Mouse (Mus musculus): ENCODE results near the gene Abhd2. TPM values are rescaled to one million over a fixed set of nuclear protein-coding genes. Genes with fewer than 3 reads are reported as not detected.

The Abhd2 gene
- polyA plus RNA-seq, 1 experiment = 37.4 TPM

GRCm38 (mm10) chr7:79315149-79315548 lies 42.1 kb downstream of the Abhd2 start:
- no peak overlapping the region for H3K27ac ChIP-seq (ENCODE audit: insufficient read depth, low read length)
- no peak overlapping the region for H3K4me3 ChIP-seq (ENCODE audit: low read depth, low read length)
- H3K9ac ChIP-seq (ENCODE audit: low read depth, poor library complexity, severe bottlenecking) = no peak overlapping the region
- TF ChIP-seq POLR2A (IDR thresholded peaks at IDR 0.05; ENCODE audit: insufficient read depth, low read length) = no peak
- H3K27me3 ChIP-seq (ENCODE audit: control insufficient read depth, insufficient read depth, low read length, poor library complexity, severe bottlenecking) = no peaks in the 10 kb centered on the region
- H3K4me1 ChIP-seq (ENCODE audit: control insufficient read depth, insufficient read depth, low read length) = peaks cover 12% of the 10 kb centered on the region
- no peaks in the 10 kb centered on the region for H3K36me3 ChIP-seq (ENCODE audit: control insufficient read depth, insufficient read depth, low read length, poor library complexity, severe bottlenecking)
- H3K9me3 ChIP-seq (replicated peaks; ENCODE audit: control insufficient read depth, insufficient read depth, low read length, poor library complexity, severe bottlenecking) = no peaks in the 10 kb centered on the region

DNA sequence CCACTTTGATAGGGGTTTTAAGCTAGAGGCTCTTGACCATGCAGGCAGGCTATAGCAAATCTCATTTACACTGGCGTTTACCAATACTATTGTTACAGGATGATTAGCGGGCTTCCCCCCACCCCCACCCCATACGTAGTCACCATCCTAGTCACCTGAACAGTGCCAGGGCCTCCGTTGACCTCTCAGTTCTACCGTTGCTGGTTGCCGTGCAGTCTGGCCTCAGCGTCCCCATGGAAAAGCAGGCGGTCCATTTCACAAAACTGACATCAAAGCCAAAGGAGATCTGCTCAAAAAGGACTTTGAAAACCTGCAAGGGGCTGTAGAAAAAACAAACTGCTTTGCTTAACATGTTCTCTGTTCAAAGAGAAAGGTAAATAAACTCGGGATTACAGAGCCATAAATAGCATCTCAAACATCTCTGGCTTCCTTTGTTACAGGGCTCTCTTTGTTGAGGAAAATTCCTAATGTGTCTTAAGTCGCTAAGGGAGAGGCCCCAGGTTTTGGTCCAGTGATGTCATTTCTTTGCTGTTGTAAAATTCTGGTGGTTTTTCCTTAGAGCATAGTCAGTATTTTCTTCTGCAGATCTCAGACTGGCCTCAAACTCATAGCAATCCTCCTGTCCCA lies 43.2 kb downstream of the Abhd2 start:
- H3K4me1 ChIP-seq (ENCODE audit: control insufficient read depth, insufficient read depth, low read length) = peaks cover 12% of the 10 kb centered on the region

GRCm38 (mm10) chr7:79317576-79317975 lies 44.6 kb downstream of the Abhd2 start:
- H3K27me3 ChIP-seq (ENCODE audit: control insufficient read depth, insufficient read depth, low read length, poor library complexity, severe bottlenecking) = no peaks in the 10 kb centered on the region
- H3K4me1 ChIP-seq (ENCODE audit: control insufficient read depth, insufficient read depth, low read length) = peaks cover 10% of the 10 kb centered on the region
- H3K4me3 ChIP-seq (ENCODE audit: low read depth, low read length) = no peak overlapping the region
- H3K9me3 ChIP-seq (replicated peaks; ENCODE audit: control insufficient read depth, insufficient read depth, low read length, poor library complexity, severe bottlenecking) = no peaks in the 10 kb centered on the region
- TF ChIP-seq POLR2A (IDR thresholded peaks at IDR 0.05; ENCODE audit: insufficient read depth, low read length) (no peak), CTCF (IDR thresholded peaks at IDR 0.05; ENCODE audit: low read depth, low read length) (no peak)
- H3K36me3 ChIP-seq (ENCODE audit: control insufficient read depth, insufficient read depth, low read length, poor library complexity, severe bottlenecking) = no peaks in the 10 kb centered on the region
- H3K9ac ChIP-seq (ENCODE audit: low read depth, poor library complexity, severe bottlenecking) = no peak overlapping the region
- H3K27ac ChIP-seq (ENCODE audit: insufficient read depth, low read length) = no peak overlapping the region

More for the DNA sequence above, 43.2 kb downstream of the Abhd2 start:
- Histone ChIP-seq H3K36me3 (ENCODE audit: control insufficient read depth, insufficient read depth, low read length, poor library complexity, severe bottlenecking) (no peaks in the 10 kb centered on the region), H3K4me3 (ENCODE audit: low read depth, low read length) (no peak overlapping the region), H3K27me3 (ENCODE audit: control insufficient read depth, insufficient read depth, low read length, poor library complexity, severe bottlenecking) (no peaks in the 10 kb centered on the region), H3K9ac (ENCODE audit: low read depth, poor library complexity, severe bottlenecking) (no peak overlapping the region), H3K27ac (ENCODE audit: insufficient read depth, low read length) (no peak overlapping the region), H3K9me3 (replicated peaks; ENCODE audit: control insufficient read depth, insufficient read depth, low read length, poor library complexity, severe bottlenecking) (no peaks in the 10 kb centered on the region)
- no peak for TF ChIP-seq EP300 (IDR thresholded peaks at IDR 0.05; ENCODE audit: insufficient read depth, low read depth, low read length)
- TF ChIP-seq CTCF (IDR thresholded peaks at IDR 0.05; ENCODE audit: low read depth, low read length) = no peak
- TF ChIP-seq POLR2A (IDR thresholded peaks at IDR 0.05; ENCODE audit: insufficient read depth, low read length) = no peak

- H3K4me3 ChIP-seq (ENCODE audit: low read depth, low read length) = no peak overlapping the region
- no peak overlapping the region for H3K27ac ChIP-seq (ENCODE audit: insufficient read depth, low read length)
- H3K4me1 ChIP-seq (ENCODE audit: control insufficient read depth, insufficient read depth, low read length) = peaks cover 10% of the 10 kb centered on the region
- no peaks in the 10 kb centered on the region for H3K9me3 ChIP-seq (replicated peaks; ENCODE audit: control insufficient read depth, insufficient read depth, low read length, poor library complexity, severe bottlenecking)
- H3K27me3 ChIP-seq (ENCODE audit: control insufficient read depth, insufficient read depth, low read length, poor library complexity, severe bottlenecking) = no peaks in the 10 kb centered on the region
- TF ChIP-seq CTCF (IDR thresholded peaks at IDR 0.05; ENCODE audit: low read depth, low read length) = no peak
- no peak for TF ChIP-seq POLR2A (IDR thresholded peaks at IDR 0.05; ENCODE audit: insufficient read depth, low read length)
- no peak for TF ChIP-seq EP300 (IDR thresholded peaks at IDR 0.05; ENCODE audit: insufficient read depth, low read depth, low read length)
- H3K9ac ChIP-seq (ENCODE audit: low read depth, poor library complexity, severe bottlenecking) = no peak overlapping the region
- no peaks in the 10 kb centered on the region for H3K36me3 ChIP-seq (ENCODE audit: control insufficient read depth, insufficient read depth, low read length, poor library complexity, severe bottlenecking)
Observed at GRCm38 (mm10) chr7:79318110-79318801, 45.3 kb downstream of the Abhd2 start.

GRCm38 (mm10) chr7:79323855-79324254 lies 50.9 kb downstream of the Abhd2 start:
- Histone ChIP-seq H3K9me3 (replicated peaks; ENCODE audit: control insufficient read depth, insufficient read depth, low read length, poor library complexity, severe bottlenecking) (no peaks in the 10 kb centered on the region), H3K4me1 (ENCODE audit: control insufficient read depth, insufficient read depth, low read length) (no peaks in the 10 kb centered on the region), H3K9ac (ENCODE audit: low read depth, poor library complexity, severe bottlenecking) (no peak overlapping the region), H3K27ac (ENCODE audit: insufficient read depth, low read length) (no peak overlapping the region), H3K4me3 (ENCODE audit: low read depth, low read length) (no peak overlapping the region), H3K36me3 (ENCODE audit: control insufficient read depth, insufficient read depth, low read length, poor library complexity, severe bottlenecking) (peaks cover 11% of the 10 kb centered on the region; the same call in 1 of the 2 replicates), H3K27me3 (ENCODE audit: control insufficient read depth, insufficient read depth, low read length, poor library complexity, severe bottlenecking) (no peaks in the 10 kb centered on the region)
- TF ChIP-seq CTCF (IDR thresholded peaks at IDR 0.05; ENCODE audit: low read depth, low read length) = no peak
- no peak for TF ChIP-seq EP300 (IDR thresholded peaks at IDR 0.05; ENCODE audit: insufficient read depth, low read depth, low read length)
- TF ChIP-seq POLR2A (IDR thresholded peaks at IDR 0.05; ENCODE audit: insufficient read depth, low read length) = no peak

DNA sequence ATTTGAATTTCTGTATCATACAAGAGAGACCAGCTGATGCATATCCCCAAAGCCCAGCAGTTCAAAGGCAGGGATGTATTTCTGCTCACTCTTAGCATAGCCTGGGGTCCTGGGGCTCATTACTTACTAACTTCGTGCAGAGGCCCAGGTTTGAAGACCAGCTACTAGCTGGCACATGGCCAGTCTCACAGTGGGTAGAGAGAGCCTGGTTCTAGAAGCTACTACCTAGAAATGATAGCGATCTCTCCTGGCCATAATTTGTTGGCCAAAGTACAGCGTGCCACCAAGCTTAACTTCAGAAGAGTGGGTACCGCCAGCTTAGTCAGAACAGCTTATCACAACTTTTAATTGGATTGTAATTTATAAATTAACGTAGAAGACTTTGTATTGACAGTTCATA lies 55.8 kb downstream of the Abhd2 start:
- H3K9me3 ChIP-seq (replicated peaks; ENCODE audit: control insufficient read depth, insufficient read depth, low read length, poor library complexity, severe bottlenecking) = no peaks in the 10 kb centered on the region
- TF ChIP-seq CTCF (IDR thresholded peaks at IDR 0.05; ENCODE audit: low read depth, low read length) (no peak), POLR2A (IDR thresholded peaks at IDR 0.05; ENCODE audit: insufficient read depth, low read length) (no peak), EP300 (IDR thresholded peaks at IDR 0.05; ENCODE audit: insufficient read depth, low read depth, low read length) (no peak)
- H3K4me3 ChIP-seq (ENCODE audit: low read depth, low read length) = no peak overlapping the region
- no peak overlapping the region for H3K27ac ChIP-seq (ENCODE audit: insufficient read depth, low read length)
- peaks cover 15% of the 10 kb centered on the region; the same call in 1 of the 2 replicates for H3K36me3 ChIP-seq (ENCODE audit: control insufficient read depth, insufficient read depth, low read length, poor library complexity, severe bottlenecking)
- no peaks in the 10 kb centered on the region for H3K27me3 ChIP-seq (ENCODE audit: control insufficient read depth, insufficient read depth, low read length, poor library complexity, severe bottlenecking)
- H3K4me1 ChIP-seq (ENCODE audit: control insufficient read depth, insufficient read depth, low read length) = peaks cover 2% of the 10 kb centered on the region
- no peak overlapping the region for H3K9ac ChIP-seq (ENCODE audit: low read depth, poor library complexity, severe bottlenecking)
